Mouse (Mus musculus): ENCODE measurements around the gene Rbm7.
"Not testable (repeated sequence)": the region's sequence is repeated elsewhere in the genome, so short reads cannot be mapped to it uniquely, and the experiment has no call there.

Gene Rbm7

GRCm38 (mm10) chr9:48480411-48481213 is 14.5 kb downstream of the Rbm7 start, which contains the start of gene Rexo2:
TSS of gene Rexo2 (minus strand) at chr9:48480623.
- peak; percentile 97 for DNase-seq (ENCODE audit: low spot score)

- no peak for DNase-seq (ENCODE audit: low spot score)
Observed at GRCm38 (mm10) chr9:48479838-48480410, 15.2 kb downstream of the Rbm7 start.

GRCm38 (mm10) chr9:48478808-48479207 is 16.3 kb downstream of the Rbm7 start:
- DNase-seq (ENCODE audit: low spot score) = no peak

DNA sequence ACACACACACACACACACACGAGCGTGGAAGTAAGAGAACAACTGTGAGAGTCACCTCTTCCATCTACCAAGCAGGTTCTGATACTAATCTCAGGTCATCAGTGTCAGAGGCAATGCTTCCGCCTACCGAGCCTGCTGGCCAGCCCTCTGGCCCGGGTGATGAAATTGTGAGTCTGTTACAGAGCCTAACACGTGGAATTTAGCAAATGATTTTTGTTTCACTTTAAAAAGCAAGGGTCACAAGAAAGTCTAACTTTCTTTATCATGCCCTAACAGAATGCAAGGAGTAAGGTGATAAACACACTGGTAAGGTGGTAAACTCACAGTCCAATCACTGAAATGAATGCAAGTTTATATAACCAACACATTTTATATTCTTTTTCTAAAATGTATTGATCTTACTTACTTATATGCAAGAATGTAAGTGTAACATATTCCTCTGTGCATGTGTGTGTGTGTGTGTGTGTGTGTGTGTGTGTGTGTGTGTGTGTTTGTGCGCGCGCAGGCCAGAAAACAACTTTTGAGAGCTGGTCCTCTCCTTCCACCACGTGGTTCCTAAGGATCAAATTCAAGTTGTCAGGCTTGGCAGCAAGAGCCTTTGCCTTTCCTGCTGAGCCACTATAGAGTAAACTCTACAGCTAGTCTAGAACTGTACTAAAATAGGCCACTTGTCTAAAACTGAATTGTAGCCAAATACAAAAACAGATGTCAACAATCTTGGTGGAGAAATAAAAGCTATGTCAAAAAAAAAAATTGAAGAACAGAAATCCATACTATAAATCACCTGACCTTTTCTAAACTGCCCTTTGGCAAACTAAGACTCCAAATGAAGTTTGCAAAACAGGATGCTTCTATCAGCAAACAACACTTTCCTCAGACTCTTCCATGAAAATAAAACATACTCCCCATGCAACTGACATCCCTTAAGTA is 18.6 kb downstream of the Rbm7 start:
- no peak for DNase-seq (ENCODE audit: low spot score)

DNA sequence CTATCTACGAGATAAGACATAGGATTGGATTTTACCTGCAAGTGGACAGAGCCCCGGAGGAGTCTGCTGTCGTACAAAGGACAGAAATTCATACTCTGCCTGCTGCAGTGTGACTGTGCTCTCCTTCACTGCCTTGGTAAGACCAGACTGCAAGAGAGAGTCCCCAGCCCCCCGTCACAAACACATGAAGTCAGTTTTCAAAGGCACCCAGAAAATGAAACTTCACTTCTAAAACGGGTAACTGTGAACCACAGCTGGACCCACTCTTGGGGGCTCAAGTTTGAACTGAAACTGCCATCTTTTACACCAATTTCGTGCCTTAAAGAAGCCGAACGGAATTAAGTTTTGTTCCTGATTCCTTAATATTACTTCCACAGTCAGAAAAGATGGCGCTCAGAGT is 20.7 kb downstream of the Rbm7 start:
- DNase-seq (ENCODE audit: low spot score) = no peak

- no peak for DNase-seq (ENCODE audit: low spot score)
Observed at GRCm38 (mm10) chr9:48473131-48473530, 22.0 kb downstream of the Rbm7 start.

DNA sequence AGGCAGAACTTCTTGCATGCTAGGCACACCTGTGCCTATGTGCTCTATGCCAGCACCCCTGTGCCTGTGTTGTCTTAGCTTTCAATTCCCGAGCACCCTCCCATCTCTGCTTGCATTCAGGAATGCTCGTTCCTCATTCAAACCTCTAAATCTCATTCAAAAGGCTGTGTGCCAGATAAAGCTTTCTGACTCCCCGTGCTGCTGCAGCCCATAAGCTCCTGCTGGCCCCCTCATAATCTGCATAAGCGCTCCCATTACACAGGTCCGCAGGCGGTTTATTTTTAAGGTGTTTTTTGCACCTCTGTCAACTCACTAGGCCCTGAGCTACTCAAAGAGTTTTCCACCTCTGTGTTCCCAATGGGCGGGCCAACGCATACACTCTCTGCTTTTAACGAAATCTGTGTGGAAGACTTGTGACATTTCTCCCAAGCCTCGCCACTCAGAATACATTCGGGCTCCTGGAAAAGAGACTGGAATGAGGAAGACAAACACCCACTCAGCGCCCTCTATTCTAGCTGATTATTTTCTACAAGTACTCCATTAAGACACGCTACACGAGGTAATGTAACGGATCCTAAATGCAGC is 22.6 kb downstream of the Rbm7 start:
- no peak for DNase-seq (ENCODE audit: low spot score)

- DNase-seq (ENCODE audit: low spot score) = not testable (repeated sequence)
Observed at GRCm38 (mm10) chr9:48467471-48467870, 27.6 kb downstream of the Rbm7 start.

- peak; percentile 84 for DNase-seq (ENCODE audit: low spot score)
Observed at GRCm38 (mm10) chr9:48466804-48467203, 28.3 kb downstream of the Rbm7 start.

- DNase-seq (ENCODE audit: low spot score) = no peak
Observed at GRCm38 (mm10) chr9:48465671-48466070, 29.4 kb downstream of the Rbm7 start.

GRCm38 (mm10) chr9:48461545-48461944 is 33.6 kb downstream of the Rbm7 start:
- DNase-seq (ENCODE audit: low spot score) = no peak

DNA sequence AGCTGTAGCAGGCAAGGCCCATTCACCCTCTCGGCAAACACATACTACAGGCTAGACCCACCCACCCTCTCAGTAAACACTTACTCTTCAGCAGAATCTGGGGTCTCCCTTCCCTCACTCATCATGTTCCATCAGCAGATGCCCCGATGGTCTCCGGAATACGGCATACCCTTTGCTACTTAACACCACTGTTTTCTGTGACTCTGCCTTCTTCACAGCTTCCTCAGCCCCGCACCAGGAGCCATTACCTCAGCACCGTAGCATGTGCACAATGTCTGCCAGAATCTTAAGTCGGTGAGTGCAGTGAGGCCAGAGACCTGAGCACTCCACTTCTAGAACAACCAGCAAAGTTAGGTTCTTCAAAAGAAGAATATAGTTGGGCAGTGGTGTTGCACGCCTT is 34.4 kb downstream of the Rbm7 start:
- no peak for DNase-seq (ENCODE audit: low spot score)

GRCm38 (mm10) chr9:48459391-48459790 is 35.7 kb downstream of the Rbm7 start:
- DNase-seq (ENCODE audit: low spot score) = no peak

- no peak for DNase-seq (ENCODE audit: low spot score)
Observed at GRCm38 (mm10) chr9:48458879-48459278, 36.2 kb downstream of the Rbm7 start.

GRCm38 (mm10) chr9:48455961-48456360 is 39.1 kb downstream of the Rbm7 start:
- no peak for DNase-seq (ENCODE audit: low spot score)

DNA sequence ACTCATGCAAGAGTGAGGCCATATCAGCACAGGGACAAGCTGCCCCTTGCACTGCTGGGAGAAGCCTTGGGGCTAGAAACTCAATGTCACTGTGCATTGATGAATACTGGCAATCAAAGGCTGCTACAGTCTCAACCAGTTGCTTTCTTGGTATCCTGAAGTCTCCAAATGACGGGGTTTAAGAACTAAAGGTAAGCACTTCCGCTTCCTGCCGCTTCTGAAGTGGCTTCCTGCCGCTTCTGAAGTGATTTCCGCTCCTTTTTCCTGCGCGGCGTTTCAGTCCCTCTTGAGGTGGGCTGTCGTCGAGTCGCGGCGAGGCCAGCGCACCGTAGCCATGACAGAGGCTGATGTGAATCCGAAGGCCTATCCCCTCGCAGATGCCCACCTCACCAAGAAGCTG is 45.0 kb downstream of the Rbm7 start:
- DNase-seq (ENCODE audit: low spot score) = no peak

- DNase-seq (ENCODE audit: low spot score) = peak; percentile 42
Observed at GRCm38 (mm10) chr9:48447783-48448209, 47.3 kb downstream of the Rbm7 start.

GRCm38 (mm10) chr9:48444821-48445220 is 50.3 kb downstream of the Rbm7 start:
- no peak for DNase-seq (ENCODE audit: low spot score)

DNA sequence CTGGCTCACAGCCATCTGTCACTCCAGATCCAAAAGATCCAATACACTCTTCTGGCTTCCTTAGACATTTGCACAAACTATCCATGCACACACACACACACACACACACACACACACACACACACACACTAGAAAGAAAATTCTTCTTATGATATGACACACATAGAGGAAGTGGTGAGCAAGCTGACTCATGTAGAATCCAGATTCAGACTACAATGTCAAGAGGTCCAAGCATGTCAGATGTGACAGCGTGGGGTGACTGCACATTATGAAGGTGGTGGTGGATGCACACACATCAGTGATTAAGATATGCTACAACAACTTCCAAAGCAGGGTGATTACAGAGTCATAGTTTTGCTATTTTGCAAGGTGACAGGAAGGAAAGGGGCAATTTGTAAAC is 51.2 kb downstream of the Rbm7 start:
- no peak for DNase-seq (ENCODE audit: low spot score)

Measured in testis, postnatal 10 days (tissue).